Mouse (Mus musculus) hindbrain, postnatal 0 days (tissue): Measurements from ENCODE around the gene Dalrd3. TPM values are rescaled to one million over a fixed set of nuclear protein-coding genes. Genes with fewer than 3 reads are reported as not detected.

Source experiments
- ATAC-seq: fragments of 200-750 bp; cut with Nextera tagmentation; 2 replicates; pipeline ENCODE4 v1.8.0; 2017; ENCODE audit warnings: mild to moderate bottlenecking, moderate TSS enrichment, moderate library complexity
- DNase-seq: peaks from one replicate; pipeline ENCODE4 v3.0.0-alpha.2; 2015; ENCODE audit warnings: low spot score
- H3K27ac ChIP-seq: fragments of 300-500 bp; sonication (generic); 2 replicates; pipeline ENCODE4 v1.5.1; 2014; ENCODE audit warnings: mild to moderate bottlenecking
- H3K27me3 ChIP-seq: fragments of 300-500 bp; sonication (generic); 2 replicates; pipeline ENCODE4 v1.6.1; 2014; ENCODE audit warnings: low read length, mixed read lengths; ENCODE audit not compliant: insufficient read depth
- H3K36me3 ChIP-seq: fragments of 300-500 bp; sonication (generic); 2 replicates; pipeline ENCODE4 v1.6.1; 2014; ENCODE audit warnings: low read length, mixed read lengths; ENCODE audit not compliant: insufficient read depth
- H3K4me1 ChIP-seq: fragments of 300-500 bp; sonication (generic); 2 replicates; pipeline ENCODE4 v1.6.1; 2014; ENCODE audit warnings: antibody characterized with exemption, low read length, mixed read lengths; ENCODE audit not compliant: insufficient read depth
- H3K4me2 ChIP-seq: fragments of 300-500 bp; sonication (generic); 2 replicates; pipeline ENCODE4 v1.6.1; 2014; ENCODE audit warnings: low read depth, mild to moderate bottlenecking, low read length, moderate library complexity, mixed read lengths
- H3K4me3 ChIP-seq: fragments of 300-500 bp; sonication (generic); 2 replicates; pipeline ENCODE4 v1.5.1; 2014; ENCODE audit warnings: low read length
- H3K9ac ChIP-seq: fragments of 300-500 bp; sonication (generic); replicated peaks from 2 replicates; pipeline ENCODE4 v1.6.1; 2014; ENCODE audit warnings: mild to moderate bottlenecking, low read length, moderate library complexity, mixed read lengths
- H3K9me3 ChIP-seq: fragments of 300-500 bp; sonication (generic); 2 replicates; pipeline ENCODE4 v1.6.1; 2016; ENCODE audit warnings: low read length, mixed read lengths
- CTCF ChIP-seq: IDR thresholded peaks from 2 replicates; pipeline ENCODE4 v1.5.1; 2016; ENCODE audit warnings: antibody characterized with exemption, control low read depth, low read depth
- WGBS: fragments of 180-500 bp; shearing (Covaris S2); extraction: QIAGEN DNeasy Blood & Tissue Kit; methylation state at CpG from one replicate; pipeline ENCODE4 v1.1.7; 2014; 5-methylcytosine and 5-hydroxymethylcytosine counted together
- microRNA counts: library from miRNA; unstranded; fragments of <30 nt; microRNA quantifications from one replicate; lab custom pipeline; 2015
- microRNA-seq, 2 experiments: library from miRNA; unstranded; fragments of <30 nt; microRNA quantifications; one replicate each; pipeline ENCODE4; 2016
- polyA plus RNA-seq: library from polyadenylated mRNA; unstranded; fragments of >200 nt; fragmentation: Nextera tagmentation; extraction: Ambion mirVana; gene quantifications from 2 replicates; pipeline ENCODE4 v1.2.1, GENCODE M21; 2015
- total RNA-seq: library from RNA; depleted of rRNA; stranded (reverse); fragments of >200 nt; gene quantifications from 2 replicates; pipeline ENCODE4 v1.2.3, GENCODE M21; 2014; rRNA removed

Gene Dalrd3
- total and polyA plus RNA-seq, 2 experiments from 2014 or later, result 109 to 255 TPM

- DNase-seq (no peak), ATAC-seq (no peak)
- Histone ChIP-seq H3K36me3 (peaks cover 72% of the 10 kb centered on the region), H3K4me2 (no peak overlapping the region), H3K27me3 (no peaks in the 10 kb centered on the region), H3K27ac (no peak overlapping the region), H3K9me3 (no peaks in the 10 kb centered on the region), H3K4me3 (no peak overlapping the region), H3K4me1 (no peaks in the 10 kb centered on the region), H3K9ac (no peak overlapping the region)
- WGBS, result 97% methylated on average over 4 of the region's 4 CpGs
- TF ChIP-seq CTCF, result no peak
These were observed 39.2 kb downstream of the Dalrd3 start for GRCm38 (mm10) chr9:108608889-108609288.

GRCm38 (mm10) chr9:108611488-108611887 is 41.8 kb downstream of the Dalrd3 start:
- DNase-seq (no peak), ATAC-seq (no peak)
- Histone ChIP-seq H3K9ac (no peak overlapping the region), H3K4me2 (no peak overlapping the region), H3K27ac (no peak overlapping the region), H3K9me3 (no peaks in the 10 kb centered on the region), H3K27me3 (no peaks in the 10 kb centered on the region), H3K4me1 (no peaks in the 10 kb centered on the region), H3K4me3 (no peak overlapping the region), H3K36me3 (peaks cover 69% of the 10 kb centered on the region)
- TF ChIP-seq CTCF, result no peak
- WGBS, result 98% methylated on average over 10 of the region's 10 CpGs

- H3K4me1 ChIP-seq, result no peaks in the 10 kb centered on the region
- DNase-seq (no peak), ATAC-seq (no peak)
- no peak overlapping the region for H3K4me3 ChIP-seq
- H3K36me3 ChIP-seq, result peaks cover 29% of the 10 kb centered on the region
- H3K4me2 ChIP-seq, result no peak overlapping the region
- no peak overlapping the region for H3K9ac ChIP-seq
- WGBS, result 87% methylated on average over 1 of the region's 1 CpGs
- no peak overlapping the region for H3K27ac ChIP-seq
- no peak for TF ChIP-seq CTCF
- no peaks in the 10 kb centered on the region for H3K9me3 ChIP-seq
- no peaks in the 10 kb centered on the region for H3K27me3 ChIP-seq
These were observed 47.6 kb downstream of the Dalrd3 start for GRCm38 (mm10) chr9:108617301-108617700.

MicroRNA genes within 50 kb of the gene (microRNA counts, 519-probe panel; counts per million panel counts)
- 3,941 counts per million, percentile 69 among the panel's probes with 10 or more counts for microRNA mmu-miR-191 (lab: Ali Mortazavi, UCI)
- 2,866 counts per million, percentile 44 among the panel's probes with 10 or more counts for microRNA mmu-miR-425 (lab: Ali Mortazavi, UCI)

Small RNA genes lying within 50 kb of the gene (microRNA-seq; reads per million reads assigned to microRNA genes)
- gene Gm24083 (0 reads per million in 2 experiments), gene Mir191 (0 reads per million in 2 experiments), gene Mir425 (1,072 to 1,087 reads per million in 2 experiments)

Other genes with a start within 250 kb of the Dalrd3 start
- gene Gpx1, start 231.0 kb upstream of the Dalrd3 start, total RNA-seq, result 224 and 226 TPM in 2 replicates
- 426 and 460 TPM in 2 replicates for gene Gpx1, start 231.0 kb upstream of the Dalrd3 start, polyA plus RNA-seq
- 92.0 and 97.8 TPM in 2 replicates for gene Usp4, start 222.0 kb upstream of the Dalrd3 start, total RNA-seq
- gene Usp4, start 222.0 kb upstream of the Dalrd3 start, polyA plus RNA-seq, result 93.4 and 94.4 TPM in 2 replicates
- 0.43 and 2.8 TPM in 2 replicates for gene 1700102P08Rik, start 177.1 kb upstream of the Dalrd3 start, total RNA-seq
- gene 1700102P08Rik, start 177.1 kb upstream of the Dalrd3 start, polyA plus RNA-seq, result 0.61 and 0.81 TPM in 2 replicates
- 0.97 and 1.2 TPM in 2 replicates for gene Ccdc36, start 141.4 kb upstream of the Dalrd3 start, total RNA-seq
- gene Ccdc36, start 141.4 kb upstream of the Dalrd3 start, polyA plus RNA-seq, result 1.7 TPM in 2 replicates
- gene BC048562, start 133.4 kb upstream of the Dalrd3 start, total RNA-seq, result not detected in 2 replicates
- not detected in 2 replicates for gene BC048562, start 133.4 kb upstream of the Dalrd3 start, polyA plus RNA-seq
- gene Ccdc71, start 109.4 kb upstream of the Dalrd3 start, total RNA-seq, result 32.9 and 37.2 TPM in 2 replicates
- gene Ccdc71, start 109.4 kb upstream of the Dalrd3 start, polyA plus RNA-seq, result 46.9 and 55.9 TPM in 2 replicates
- gene Klhdc8b, start 108.3 kb upstream of the Dalrd3 start, total RNA-seq, result 62.6 and 72.8 TPM in 2 replicates
- 44.9 and 46.5 TPM in 2 replicates for gene Klhdc8b, start 108.3 kb upstream of the Dalrd3 start, polyA plus RNA-seq
- 77.5 and 99.8 TPM in 2 replicates for gene Lamb2, start 90.2 kb upstream of the Dalrd3 start, total RNA-seq
- 16.0 and 18.6 TPM in 2 replicates for gene Lamb2, start 90.2 kb upstream of the Dalrd3 start, polyA plus RNA-seq
- 87.6 and 104 TPM in 2 replicates for gene Usp19, start 79.3 kb upstream of the Dalrd3 start, total RNA-seq
- 51.6 and 52.0 TPM in 2 replicates for gene Usp19, start 79.3 kb upstream of the Dalrd3 start, polyA plus RNA-seq
- gene Qars, start 62.2 kb upstream of the Dalrd3 start, total RNA-seq, result 153 and 175 TPM in 2 replicates
- gene Qars, start 62.2 kb upstream of the Dalrd3 start, polyA plus RNA-seq, result 55.2 and 58.3 TPM in 2 replicates
- 226 and 252 TPM in 2 replicates for gene Qrich1, start 53.1 kb upstream of the Dalrd3 start, total RNA-seq
- 98.1 and 98.7 TPM in 2 replicates for gene Qrich1, start 53.1 kb upstream of the Dalrd3 start, polyA plus RNA-seq
- gene Impdh2, start 9.6 kb upstream of the Dalrd3 start, total RNA-seq, result 93.8 and 98.3 TPM in 2 replicates
- 103 and 106 TPM in 2 replicates for gene Impdh2, start 9.6 kb upstream of the Dalrd3 start, polyA plus RNA-seq
- 54.1 and 70.5 TPM in 2 replicates for gene Ndufaf3, start 2.5 kb upstream of the Dalrd3 start, total RNA-seq
- gene Ndufaf3, start 2.5 kb upstream of the Dalrd3 start, polyA plus RNA-seq, result 84.5 and 88.9 TPM in 2 replicates
- gene Wdr6, start 8.9 kb downstream of the Dalrd3 start, total RNA-seq, result 581 and 603 TPM in 2 replicates
- gene Wdr6, start 8.9 kb downstream of the Dalrd3 start, polyA plus RNA-seq, result 265 and 282 TPM in 2 replicates
- gene P4htm, start 27.8 kb downstream of the Dalrd3 start, total RNA-seq, result 50.8 and 62.6 TPM in 2 replicates
- 38.7 and 38.8 TPM in 2 replicates for gene P4htm, start 27.8 kb downstream of the Dalrd3 start, polyA plus RNA-seq
- gene Arih2, start 79.5 kb downstream of the Dalrd3 start, total RNA-seq, result 52.1 and 54.8 TPM in 2 replicates
- 38.5 and 39.7 TPM in 2 replicates for gene Arih2, start 79.5 kb downstream of the Dalrd3 start, polyA plus RNA-seq
- gene Slc25a20, start 92.2 kb downstream of the Dalrd3 start, total RNA-seq, result 31.0 and 41.1 TPM in 2 replicates
- gene Slc25a20, start 92.2 kb downstream of the Dalrd3 start, polyA plus RNA-seq, result 49.7 and 50.2 TPM in 2 replicates
- 87.3 and 92.2 TPM in 2 replicates for gene Prkar2a, start 119.4 kb downstream of the Dalrd3 start, total RNA-seq
- 39.7 and 43.9 TPM in 2 replicates for gene Prkar2a, start 119.4 kb downstream of the Dalrd3 start, polyA plus RNA-seq
- gene Ip6k2, start 213.9 kb downstream of the Dalrd3 start, total RNA-seq, result 122 and 126 TPM in 2 replicates
- gene Ip6k2, start 213.9 kb downstream of the Dalrd3 start, polyA plus RNA-seq, result 187 and 189 TPM in 2 replicates
- 33.6 and 72.6 TPM in 2 replicates for gene Nckipsd, start 238.5 kb downstream of the Dalrd3 start, total RNA-seq
- gene Nckipsd, start 238.5 kb downstream of the Dalrd3 start, polyA plus RNA-seq, result 22.8 and 23.5 TPM in 2 replicates